Mouse (Mus musculus) B cell, adult 67 days (primary cell): ENCODE results near the gene Wdr64. TPM values are rescaled to one million over a fixed set of nuclear protein-coding genes. Genes with fewer than 3 reads are reported as not detected.

ENCODE experiments used
- total RNA-seq, 2 experiments: library from RNA; stranded (reverse); gene quantifications; 4 replicates each; pipeline ENCODE4 v1.2.4; 2023

Wdr64 gene
- total RNA-seq: not detected

DNA sequence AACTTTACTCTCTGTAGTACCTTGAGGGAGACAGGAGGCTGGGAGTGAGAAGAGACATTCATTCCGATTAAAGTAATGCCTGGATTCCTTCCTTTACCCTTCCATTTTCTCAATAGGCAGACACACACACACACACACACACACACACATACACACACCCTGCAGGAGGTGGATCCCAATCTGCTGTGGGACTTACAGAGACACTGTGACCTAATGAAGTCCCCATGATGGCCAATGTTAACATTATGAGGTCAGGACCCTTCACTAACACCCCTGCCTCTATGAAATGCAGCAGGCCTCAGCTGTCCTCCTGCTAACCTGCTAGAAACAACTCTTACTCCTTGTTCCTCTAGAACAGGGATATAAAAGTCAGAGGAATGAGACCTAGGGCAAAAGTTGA is at the start of gene Wdr64:
Wdr64 (plus strand) TSS at position 301 of the 400 bp plus-strand sequence.

DNA sequence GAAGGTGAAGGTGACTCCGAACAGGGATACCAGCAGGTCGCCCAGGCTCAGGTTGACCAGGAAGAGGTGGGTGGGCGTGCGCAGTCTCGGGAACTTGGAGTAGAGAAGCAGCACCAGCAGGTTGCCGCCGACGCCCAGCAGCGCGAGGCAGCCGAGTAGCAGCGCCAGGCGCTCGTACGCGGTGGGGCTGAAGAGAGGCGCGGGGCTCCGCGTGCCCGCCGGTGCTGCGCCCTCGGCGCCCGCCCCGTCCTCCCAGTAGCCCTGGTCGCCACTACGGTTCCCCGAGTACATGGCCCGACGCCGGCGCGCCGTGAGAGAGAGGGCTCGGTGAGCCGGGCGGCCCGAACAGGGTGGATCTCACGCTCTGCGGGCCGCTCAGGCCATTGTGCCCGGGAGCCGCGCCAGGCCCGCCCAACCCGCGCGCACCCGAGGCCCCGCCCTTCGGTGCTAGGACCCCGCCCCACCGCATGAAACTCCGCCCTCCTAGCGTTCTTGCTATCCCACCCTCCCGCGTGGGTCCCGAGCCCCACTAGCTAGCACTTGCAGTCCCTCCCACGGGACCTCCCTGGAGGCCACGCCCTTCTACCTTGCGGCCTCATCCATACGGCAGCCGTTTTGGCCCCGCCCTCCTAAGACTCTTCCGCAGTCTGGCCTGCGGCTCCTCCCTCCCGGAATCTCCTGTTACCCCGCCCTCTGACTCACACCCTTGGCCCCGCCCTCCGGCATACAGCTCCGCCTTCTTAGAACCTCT is 6.0 kb upstream of the Wdr64 start, which contains the start of the genes Opn3 and Chml:
Opn3 (minus strand) TSS at position 531 of the 751 bp plus-strand sequence.
Chml (minus strand) TSS at position 656 of the 751 bp plus-strand sequence.

Other genes with a start within 250 kb of the Wdr64 start
- under 1 TPM in 1 of 2 experiments, not detected in 1; 0.42 TPM for gene Rgs7, start 206.1 kb upstream of the Wdr64 start, total RNA-seq
- 100 to 1,000 TPM; 116 to 135 TPM for gene Kmo, start 78.2 kb upstream of the Wdr64 start, total RNA-seq
- gene Fh1, start 73.0 kb upstream of the Wdr64 start, total RNA-seq: 10 to 100 TPM; 60.1 to 72.4 TPM
- gene Opn3, start 5.8 kb upstream of the Wdr64 start, total RNA-seq: 1 to 10 TPM; 2.4 to 3.2 TPM
- 1 to 10 TPM; 9.3 to 9.8 TPM for gene Chml, start 5.7 kb upstream of the Wdr64 start, total RNA-seq
- 1 to 10 TPM; 5.0 TPM for gene Exo1, start 182.0 kb downstream of the Wdr64 start, total RNA-seq
- gene Gm38100, start 221.7 kb downstream of the Wdr64 start, total RNA-seq: not detected